Mouse (Mus musculus) olfactory bulb, adult 2 months (tissue): ENCODE measurements at regions not wholly inside any gene's neighbourhood (a gene's known extent, or its start where the extent isn't known, plus 50 kb on each side); places are given as distances from the start of the nearest gene placed in this dataset.

ENCODE experiments used
- H3K27ac ChIP-seq: fragments of 200-500 bp; 2 replicates; pipeline ENCODE4 v1.5.1; 2012; ENCODE audit warnings: low read depth, low read length; ENCODE audit not compliant: insufficient read depth
- H3K4me1 ChIP-seq: fragments of 200-500 bp; 2 replicates; pipeline ENCODE4 v1.6.1; 2012; ENCODE audit warnings: low read length; ENCODE audit not compliant: control insufficient read depth, insufficient read depth
- H3K4me3 ChIP-seq: fragments of 200-500 bp; 2 replicates; pipeline ENCODE4 v1.5.1; 2012; ENCODE audit warnings: mild to moderate bottlenecking, low read depth, low read length, moderate library complexity; ENCODE audit not compliant: insufficient read depth
- CTCF ChIP-seq: fragments of 200-500 bp; IDR thresholded peaks from 2 replicates; pipeline ENCODE4 v1.5.1; 2012; ENCODE audit warnings: low read depth, mild to moderate bottlenecking, low read length, moderate library complexity; ENCODE audit not compliant: insufficient read depth
- POLR2A ChIP-seq: fragments of 200-500 bp; IDR thresholded peaks from 2 replicates; pipeline ENCODE4 v1.6.1; 2012; ENCODE audit warnings: mild to moderate bottlenecking, low read depth, low read length, moderate library complexity; ENCODE audit not compliant: insufficient read depth
- WGBS: fragments of 180-500 bp; shearing (Covaris S2); methylation state at CpG from one replicate; pipeline ENCODE4 v1.1.7; 2018; 5-methylcytosine and 5-hydroxymethylcytosine counted together

DNA sequence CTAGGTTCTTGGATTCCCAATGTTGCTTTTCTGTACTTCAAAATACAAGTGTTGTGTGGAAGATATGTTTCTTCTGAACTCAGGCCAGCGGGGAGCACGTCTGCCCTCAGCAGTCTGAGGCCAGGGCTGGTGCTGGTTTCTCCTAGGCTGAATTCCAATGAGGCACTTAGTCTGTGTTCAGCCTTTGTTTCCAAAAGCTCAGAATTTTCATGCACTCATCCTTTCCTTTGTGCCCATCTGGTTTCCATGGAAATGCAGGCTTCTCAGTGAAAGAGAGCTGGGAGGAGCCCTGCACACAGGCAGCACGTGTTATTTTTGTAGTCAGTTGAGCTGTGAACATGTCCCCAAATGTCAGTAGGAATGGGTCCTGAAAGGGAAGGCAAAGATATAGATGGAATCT, 846.6 kb downstream of the Basp1 start:
- Histone ChIP-seq H3K4me3 (no peak overlapping the region), H3K4me1 (peaks cover 3% of the 10 kb centered on the region), H3K27ac (no peak overlapping the region)
- TF ChIP-seq CTCF, result no peak
- TF ChIP-seq POLR2A, result no peak
- 13% methylated on average over 3 of the region's 3 CpGs for WGBS

DNA sequence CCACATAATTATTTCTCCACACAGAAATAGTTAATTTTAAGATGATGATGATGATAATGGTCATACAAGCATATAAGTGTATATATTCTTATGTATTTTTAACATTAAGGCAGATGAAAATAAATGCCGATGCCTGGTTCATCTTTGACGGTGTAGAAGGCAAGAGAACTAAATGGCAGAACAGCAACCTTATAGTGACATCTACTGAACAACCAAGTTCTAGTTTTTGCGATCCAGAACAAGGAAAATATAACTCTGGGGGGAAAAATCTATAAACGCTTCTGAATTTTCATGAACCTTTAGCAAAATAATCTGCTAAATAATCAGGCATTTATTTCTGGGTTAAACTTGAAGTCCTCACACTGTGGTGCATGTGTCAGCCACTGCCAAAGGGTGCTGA, 856.8 kb downstream of the Basp1 start:
- H3K4me3 ChIP-seq, result no peak overlapping the region
- 69% methylated on average over 4 of the region's 4 CpGs for WGBS
- no peak for TF ChIP-seq CTCF
- TF ChIP-seq POLR2A, result no peak
- no peaks in the 10 kb centered on the region for H3K4me1 ChIP-seq
- no peak overlapping the region for H3K27ac ChIP-seq

DNA sequence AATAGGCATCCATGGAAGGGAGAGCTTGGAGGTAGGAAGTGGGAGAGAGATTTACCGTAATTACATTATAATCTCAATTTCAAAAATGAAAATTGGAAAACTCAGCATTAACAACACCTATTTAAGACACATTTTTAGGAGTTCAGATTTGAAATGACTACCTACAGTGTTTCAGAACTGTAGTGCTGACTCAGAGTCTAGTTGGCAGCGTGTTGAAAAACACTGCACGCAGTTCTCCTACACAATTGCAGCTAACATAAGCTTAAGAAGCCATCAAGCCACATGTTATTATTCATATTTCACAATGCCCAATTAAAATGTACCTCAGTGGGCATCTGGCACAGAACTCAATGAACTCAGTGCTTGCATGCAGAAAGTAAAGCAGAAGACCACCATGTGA, 863.5 kb downstream of the Basp1 start:
- Histone ChIP-seq H3K27ac (no peak overlapping the region), H3K4me3 (no peak overlapping the region), H3K4me1 (no peaks in the 10 kb centered on the region)
- TF ChIP-seq CTCF, result no peak
- WGBS, result 86% methylated on average over 3 of the region's 3 CpGs

DNA sequence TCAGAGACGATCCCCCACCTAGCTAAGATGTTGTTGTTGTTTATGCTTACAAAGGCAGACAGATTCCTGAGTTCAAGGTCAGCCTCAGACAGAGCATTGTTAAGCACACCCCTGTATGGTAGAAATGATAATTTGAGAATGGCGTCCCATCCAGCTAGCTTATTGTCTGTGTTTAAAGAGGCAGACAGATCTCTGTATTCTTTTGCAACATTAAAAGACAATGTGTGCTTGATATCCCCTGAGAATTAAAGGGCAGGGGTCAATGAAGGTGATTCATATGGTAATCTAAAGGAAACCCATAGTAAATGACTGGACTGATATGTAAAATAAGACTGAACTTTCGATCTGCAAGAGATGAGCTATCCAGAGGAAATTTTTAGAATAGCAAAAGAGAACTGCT, 883.5 kb downstream of the Basp1 start:
- TF ChIP-seq POLR2A (no peak), CTCF (no peak)
- Histone ChIP-seq H3K27ac (no peak overlapping the region), H3K4me1 (no peaks in the 10 kb centered on the region), H3K4me3 (no peak overlapping the region)
- 86% methylated on average over 3 of the region's 3 CpGs for WGBS

DNA sequence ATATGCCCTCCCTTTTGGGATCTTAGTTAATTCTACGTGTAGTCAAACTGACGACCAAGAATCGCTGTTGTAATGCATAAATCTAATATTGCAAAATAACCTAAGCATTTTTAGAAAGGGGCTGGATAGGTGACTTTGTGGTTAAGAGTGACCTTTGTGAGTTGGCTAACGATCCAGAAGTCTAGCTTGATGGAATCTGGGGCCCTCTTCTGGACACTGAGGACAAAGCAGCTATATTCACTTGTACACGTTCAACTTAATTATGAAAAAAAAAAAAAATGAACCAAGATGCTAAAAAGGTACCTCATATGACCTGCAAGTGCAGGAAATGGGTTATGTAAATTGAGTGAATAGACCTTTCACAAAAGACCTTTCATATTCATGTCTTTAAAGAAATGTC, 886.2 kb downstream of the Basp1 start:
- Histone ChIP-seq H3K4me3 (no peak overlapping the region), H3K27ac (no peak overlapping the region), H3K4me1 (no peaks in the 10 kb centered on the region)
- TF ChIP-seq POLR2A (no peak), CTCF (no peak)
- WGBS, result 81% methylated on average over 5 of the region's 5 CpGs

DNA sequence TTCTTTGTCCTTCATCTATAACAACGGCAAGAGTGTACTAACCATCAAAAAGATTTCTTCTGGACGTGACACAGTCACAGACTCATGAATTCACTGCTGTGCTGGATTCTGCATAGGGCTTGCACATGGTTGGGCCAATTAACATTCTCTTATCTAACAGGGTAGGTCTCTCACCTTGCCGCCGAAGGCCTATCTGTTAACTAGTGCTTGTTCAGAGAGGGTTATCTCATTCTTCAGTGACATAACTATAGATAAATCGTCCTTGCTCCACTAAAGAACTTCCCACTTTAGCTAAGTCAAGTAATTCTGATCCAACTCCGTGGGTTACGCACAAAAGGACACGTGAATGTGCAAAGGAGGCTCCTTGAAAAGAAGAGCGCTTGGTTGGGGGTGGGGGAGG, 899.6 kb downstream of the Basp1 start:
- H3K4me1 ChIP-seq, result no peaks in the 10 kb centered on the region
- TF ChIP-seq POLR2A (no peak), CTCF (no peak)
- no peak overlapping the region for H3K4me3 ChIP-seq
- 90% methylated on average over 9 of the region's 9 CpGs for WGBS
- H3K27ac ChIP-seq, result no peak overlapping the region

DNA sequence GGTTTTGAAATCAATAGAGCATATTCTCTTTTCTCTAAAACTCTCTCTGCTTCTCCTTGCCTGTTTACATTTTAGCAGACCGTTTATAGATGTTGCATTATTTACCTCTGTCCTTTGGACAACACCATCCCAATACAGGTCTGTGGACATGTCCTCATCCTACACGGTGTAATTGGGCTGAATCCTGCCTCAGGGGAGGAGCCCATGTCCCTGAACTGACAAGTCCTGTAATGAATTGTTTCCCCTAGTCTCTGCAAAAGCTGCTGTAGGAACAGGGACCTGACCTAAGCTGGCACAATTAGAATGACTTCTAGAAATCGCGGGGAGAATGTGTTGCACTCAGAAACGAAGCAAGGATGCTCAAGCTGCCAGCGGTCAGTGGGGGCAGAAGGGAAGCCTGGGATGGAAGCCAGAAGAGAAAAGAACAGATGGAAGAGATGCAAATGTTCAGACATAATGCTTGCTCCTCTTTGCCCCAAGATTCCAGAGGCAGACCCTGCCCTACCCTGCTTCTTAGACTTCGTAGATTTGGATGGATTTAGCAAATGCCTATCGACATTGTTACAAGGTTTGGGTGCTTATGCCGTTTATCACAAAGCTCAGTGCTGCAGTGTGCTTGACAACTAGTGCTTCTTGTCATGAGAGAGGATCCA, 911.5 kb downstream of the Basp1 start:
- H3K4me3 ChIP-seq, result no peak overlapping the region
- no peak for TF ChIP-seq CTCF
- TF ChIP-seq POLR2A, result no peak
- WGBS, result 34% methylated on average over 9 of the region's 9 CpGs
- no peaks in the 10 kb centered on the region for H3K4me1 ChIP-seq
- H3K27ac ChIP-seq, result no peak overlapping the region

DNA sequence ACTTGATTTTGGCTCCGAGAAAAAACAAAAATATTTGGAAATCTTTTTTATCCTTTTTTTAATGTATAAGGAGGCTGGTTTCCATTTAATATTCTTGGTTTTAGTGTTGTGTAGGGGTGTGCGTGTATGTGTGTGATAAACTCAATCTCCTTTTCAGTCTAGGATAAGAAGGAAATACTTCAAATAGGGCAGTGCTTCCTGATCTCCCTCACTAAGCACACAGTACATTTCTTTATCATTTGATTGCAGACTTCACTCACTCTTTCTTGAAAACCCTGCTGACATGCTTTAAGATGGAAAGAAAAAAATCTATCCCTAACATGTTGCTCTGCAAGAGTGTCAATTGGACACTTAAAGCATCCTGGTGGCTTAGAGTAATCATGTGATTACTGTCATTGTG, 927.3 kb downstream of the Basp1 start:
- TF ChIP-seq CTCF, result no peak
- TF ChIP-seq POLR2A, result no peak
- WGBS, result 86% methylated on average over 2 of the region's 2 CpGs
- Histone ChIP-seq H3K27ac (no peak overlapping the region), H3K4me1 (no peaks in the 10 kb centered on the region), H3K4me3 (no peak overlapping the region)

DNA sequence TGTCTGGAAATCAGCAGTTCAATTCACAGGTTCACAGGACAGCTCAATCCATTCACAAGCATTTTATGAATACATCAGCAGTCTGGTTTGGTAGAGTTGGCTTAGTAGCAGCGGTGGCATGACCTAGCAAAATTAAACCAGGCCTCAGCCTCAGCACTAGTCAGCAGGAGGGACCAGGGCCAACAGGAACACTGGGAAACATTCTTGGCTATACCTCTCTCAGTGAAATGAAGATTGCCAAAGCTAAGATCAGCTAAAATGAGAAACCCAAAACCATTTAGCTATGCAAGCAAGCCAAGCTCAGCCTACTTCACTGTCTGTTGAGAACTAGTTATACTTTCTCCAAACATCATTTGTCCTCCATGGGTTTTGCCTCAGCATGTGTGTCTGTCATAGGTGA, 945.3 kb downstream of the Basp1 start:
- no peaks in the 10 kb centered on the region for H3K4me1 ChIP-seq
- 70% methylated on average over 1 of the region's 1 CpGs for WGBS
- H3K4me3 ChIP-seq, result no peak overlapping the region
- H3K27ac ChIP-seq, result no peak overlapping the region
- TF ChIP-seq CTCF, result no peak
- TF ChIP-seq POLR2A, result no peak

DNA sequence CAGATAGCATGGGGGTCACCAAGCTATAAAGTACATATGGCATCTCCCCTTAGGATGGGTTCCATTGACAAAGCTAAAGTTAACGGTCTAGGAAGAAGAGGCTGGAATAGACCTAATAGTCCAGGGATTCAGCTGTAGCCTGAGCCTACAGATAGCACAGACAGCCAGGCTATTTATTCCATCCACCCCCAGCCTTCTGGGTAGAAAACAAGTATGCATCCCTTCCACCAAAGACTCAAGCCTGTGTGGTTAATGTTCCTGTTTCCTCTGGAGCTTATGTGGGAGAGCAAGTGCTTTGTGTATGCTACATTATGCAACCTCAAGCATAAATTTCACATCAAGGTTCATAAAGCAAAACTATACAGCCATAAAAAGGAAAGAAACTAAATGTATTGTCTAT, 955.8 kb downstream of the Basp1 start:
- Histone ChIP-seq H3K4me3 (no peak overlapping the region), H3K4me1 (no peaks in the 10 kb centered on the region), H3K27ac (no peak overlapping the region)
- WGBS, result 84% methylated on average over 1 of the region's 1 CpGs
- no peak for TF ChIP-seq CTCF
- no peak for TF ChIP-seq POLR2A
